Mouse (Mus musculus): Measurements from ENCODE around the gene Scarb1.

The Scarb1 gene

GRCm38 (mm10) chr5:125235398-125235797, 105.5 kb downstream of the Scarb1 start:
- DNase-seq (ENCODE audit: low spot score in 2 of 2), result no peak

GRCm38 (mm10) chr5:125234399-125234798, 106.5 kb downstream of the Scarb1 start:
- DNase-seq (ENCODE audit: low spot score in 2 of 2), result no peak

GRCm38 (mm10) chr5:125233478-125233877, 107.4 kb downstream of the Scarb1 start:
- no peak for DNase-seq (ENCODE audit: low spot score in 2 of 2)

GRCm38 (mm10) chr5:125232443-125232979, 108.4 kb downstream of the Scarb1 start:
- DNase-seq (ENCODE audit: low spot score in 2 of 2), result no peak

GRCm38 (mm10) chr5:125230463-125230862, 110.4 kb downstream of the Scarb1 start:
- DNase-seq (ENCODE audit: low spot score in 2 of 2), result no peak

- DNase-seq (ENCODE audit: low spot score in 2 of 2), result no peak
Measured at GRCm38 (mm10) chr5:125229097-125229496, 111.8 kb downstream of the Scarb1 start.

GRCm38 (mm10) chr5:125227699-125228098, 113.2 kb downstream of the Scarb1 start:
- no peak for DNase-seq (ENCODE audit: low spot score in 2 of 2)
